Mouse (Mus musculus) urinary bladder, postnatal 14 days (tissue): ENCODE results near the gene Socs7.

Experiments used
- DNase-seq: peaks from one replicate; pipeline ENCODE4 v3.0.0; 2021; ENCODE audit warnings: low spot score

Gene Socs7

DNA sequence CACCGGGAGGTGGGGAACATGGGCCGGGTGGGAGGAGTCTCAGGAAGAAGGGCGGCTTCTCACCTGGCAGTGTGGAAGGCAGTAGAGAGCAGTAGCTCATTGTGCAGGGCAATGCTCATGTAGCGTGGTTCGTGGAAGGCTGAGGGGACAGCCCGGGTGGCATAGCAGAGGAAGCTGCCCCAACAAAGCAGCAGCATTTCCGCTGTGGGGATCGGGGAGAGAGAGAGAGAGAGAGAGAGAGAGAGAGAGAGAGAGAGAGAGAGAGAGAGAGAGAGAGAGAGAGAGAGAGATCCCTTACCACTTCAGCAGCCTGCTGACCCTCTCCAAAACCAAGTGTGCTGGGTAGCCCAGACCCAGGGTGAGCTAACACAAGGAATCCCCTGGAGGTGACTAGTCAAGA lies 19.2 kb upstream of the Socs7 start:
- DNase-seq: no peak

- DNase-seq: peak; percentile 43
Observed at GRCm38 (mm10) chr11:97343619-97344018, 18.7 kb upstream of the Socs7 start.

- DNase-seq: no peak
Observed at GRCm38 (mm10) chr11:97345446-97345845, 16.9 kb upstream of the Socs7 start.

DNA sequence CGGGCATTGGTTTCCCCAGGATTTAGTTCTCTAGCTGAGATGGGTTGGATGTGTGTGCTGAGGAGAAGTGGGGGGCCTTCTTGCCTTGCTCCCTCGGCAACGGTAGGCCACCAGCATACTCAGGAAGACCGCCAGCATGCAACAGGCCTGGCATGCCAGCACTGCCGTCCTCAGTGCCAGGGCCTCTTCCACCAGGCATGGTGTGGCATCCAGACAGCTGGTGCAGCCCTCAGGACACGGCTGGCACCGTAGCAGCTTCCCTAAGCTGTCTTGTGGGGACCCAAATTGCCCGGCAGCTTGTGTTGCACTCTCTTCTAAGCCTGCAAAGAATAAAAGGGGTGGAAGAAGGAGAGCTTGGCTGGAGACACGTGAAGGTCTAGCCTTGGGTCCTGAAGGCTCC lies 16.0 kb upstream of the Socs7 start:
- DNase-seq: no peak

DNA sequence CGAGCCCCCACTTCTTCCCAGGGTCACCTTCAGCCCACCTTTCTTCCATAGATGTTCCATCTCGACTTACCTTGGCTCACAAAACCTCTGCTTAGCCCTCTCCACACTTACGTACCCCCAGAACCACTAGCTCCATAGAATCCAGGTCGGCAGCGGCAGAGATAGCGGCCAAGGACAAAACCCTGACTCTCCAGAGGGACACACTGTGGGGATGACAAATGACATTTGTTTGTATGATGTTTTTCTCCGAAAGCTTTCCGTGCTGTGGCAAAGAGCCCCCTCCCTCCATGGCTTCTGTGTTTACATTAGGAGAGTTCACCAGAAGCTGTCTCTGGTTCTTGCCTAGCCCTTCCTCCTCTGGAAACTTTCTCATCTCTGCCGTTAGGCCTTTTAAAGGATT lies 15.1 kb upstream of the Socs7 start:
- no peak for DNase-seq

DNA sequence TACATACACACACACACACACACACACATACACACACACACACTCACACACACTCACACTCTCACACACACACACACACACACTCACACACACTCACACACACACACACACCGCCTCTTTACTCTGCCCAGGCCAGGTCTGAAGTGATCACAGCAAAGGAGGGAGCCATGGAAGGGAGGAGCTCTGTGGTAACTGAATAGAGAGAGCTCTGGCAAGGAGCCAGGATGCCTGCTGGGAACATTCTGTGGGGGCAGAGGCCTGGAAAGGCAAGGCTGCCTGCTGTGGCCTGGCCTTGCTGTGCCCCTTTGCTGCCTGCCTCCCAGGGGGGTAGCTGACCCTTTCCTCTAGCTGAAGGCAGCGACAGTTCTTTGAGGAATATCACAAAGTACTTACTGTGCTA lies 12.3 kb upstream of the Socs7 start:
- peak; percentile 72 for DNase-seq

- DNase-seq: no peak
Observed at GRCm38 (mm10) chr11:97352027-97352684, 10.2 kb upstream of the Socs7 start, which contains the start of gene Gpr179. Gene Gpr179 (minus strand): TSS chr11:97352077.

DNA sequence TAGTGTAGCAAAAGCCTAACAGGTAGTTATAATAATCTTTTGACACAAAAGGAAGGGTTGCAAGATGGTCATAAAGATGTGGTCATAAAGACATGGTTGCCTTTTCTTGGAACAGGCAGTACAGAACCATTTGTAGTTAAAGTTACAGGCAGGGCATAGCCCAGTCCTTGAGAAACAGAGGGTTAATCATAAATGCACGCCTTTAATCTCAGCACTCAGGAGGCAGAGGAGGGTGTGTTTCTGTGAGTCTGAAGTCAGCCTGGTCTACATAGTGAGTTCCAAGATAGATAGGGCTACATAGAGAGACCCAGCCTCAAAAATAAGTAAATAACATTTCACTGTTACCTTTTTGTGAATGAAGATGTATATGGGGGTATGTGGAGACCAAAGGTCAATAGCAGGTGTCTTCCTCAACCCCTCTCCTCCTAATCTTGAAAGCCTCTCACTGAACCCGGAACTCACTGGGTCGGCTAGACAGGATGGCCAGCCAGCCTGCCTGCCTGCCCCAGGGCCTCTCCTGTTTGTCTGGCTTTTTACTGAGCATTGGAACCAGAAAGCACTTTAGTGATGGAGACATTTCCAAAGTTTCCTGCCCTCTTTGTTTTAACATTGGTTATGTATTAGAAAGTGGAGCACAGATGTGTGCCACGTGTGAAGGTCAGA lies 9.3 kb upstream of the Socs7 start:
- no peak for DNase-seq

- DNase-seq: no peak
Observed at GRCm38 (mm10) chr11:97354646-97355045, 7.7 kb upstream of the Socs7 start.

GRCm38 (mm10) chr11:97355247-97355646 lies 7.1 kb upstream of the Socs7 start:
- DNase-seq: no peak

DNA sequence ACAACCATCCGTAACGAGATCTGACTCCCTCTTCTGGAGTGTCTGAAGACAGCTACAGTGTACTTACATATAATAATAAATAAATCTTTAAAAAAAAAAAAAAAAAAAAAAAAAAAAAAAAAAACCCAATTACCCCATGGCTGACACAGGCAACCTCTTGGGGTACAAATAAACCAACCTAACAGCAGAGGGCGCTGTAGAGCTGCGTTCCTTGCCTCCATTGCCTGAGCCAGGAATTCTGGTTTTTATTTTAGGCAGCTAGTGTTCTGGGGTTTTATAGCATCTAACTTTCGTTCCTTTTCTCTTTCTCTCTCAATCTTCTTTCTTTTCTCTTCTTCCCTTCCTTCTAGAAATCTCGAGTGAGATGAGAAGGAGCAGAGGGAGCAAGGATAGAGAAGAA lies 4.7 kb upstream of the Socs7 start:
- DNase-seq: peak; percentile 82

DNA sequence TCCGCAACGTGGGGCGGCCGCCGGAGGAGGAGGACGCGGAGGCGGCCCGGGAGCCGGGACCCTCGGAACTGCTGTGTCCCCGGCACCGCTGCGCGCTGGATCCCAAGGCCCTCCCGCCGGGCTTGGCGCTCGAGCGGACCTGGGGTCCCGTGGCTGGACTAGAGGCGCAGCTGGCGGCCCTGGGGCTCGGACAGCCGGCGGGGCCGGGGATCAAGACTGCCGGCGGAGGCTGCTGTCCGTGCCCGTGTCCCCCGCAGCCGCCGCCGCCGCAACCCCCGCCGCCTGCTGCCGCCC lies 245 bp downstream of the Socs7 start:
- DNase-seq: peak; percentile 31

DNA sequence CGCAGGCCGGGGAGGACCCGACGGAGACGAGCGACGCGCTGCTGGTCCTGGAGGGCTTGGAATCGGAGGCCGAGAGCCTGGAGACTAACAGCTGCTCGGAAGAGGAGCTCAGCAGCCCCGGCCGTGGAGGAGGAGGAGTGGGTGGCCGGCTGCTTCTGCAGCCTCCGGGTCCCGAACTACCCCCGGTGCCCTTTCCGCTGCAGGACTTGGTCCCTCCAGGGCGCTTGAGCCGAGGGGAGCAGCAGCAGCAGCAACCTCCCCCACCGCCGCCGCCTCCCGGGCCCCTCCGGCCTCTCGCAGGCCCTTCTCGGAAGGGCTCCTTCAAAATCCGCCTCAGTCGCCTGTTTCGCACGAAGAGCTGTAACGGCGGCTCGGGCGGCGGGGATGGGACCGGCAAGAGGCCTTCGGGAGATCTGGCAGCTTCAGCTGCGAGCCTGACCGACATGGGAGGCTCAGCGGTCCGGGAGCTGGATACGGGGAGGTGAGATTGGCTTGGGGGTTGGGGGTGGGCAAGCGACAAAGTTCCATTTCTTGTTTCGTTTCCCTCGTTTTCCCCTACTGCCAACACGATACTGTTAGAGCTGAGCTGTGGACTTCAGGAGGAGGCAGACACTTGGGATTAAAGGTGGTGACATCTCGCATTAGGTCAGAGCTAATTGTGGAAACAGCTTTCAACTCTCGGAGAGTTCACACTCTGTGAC lies 742 bp downstream of the Socs7 start:
- DNase-seq: peak; percentile 45

DNA sequence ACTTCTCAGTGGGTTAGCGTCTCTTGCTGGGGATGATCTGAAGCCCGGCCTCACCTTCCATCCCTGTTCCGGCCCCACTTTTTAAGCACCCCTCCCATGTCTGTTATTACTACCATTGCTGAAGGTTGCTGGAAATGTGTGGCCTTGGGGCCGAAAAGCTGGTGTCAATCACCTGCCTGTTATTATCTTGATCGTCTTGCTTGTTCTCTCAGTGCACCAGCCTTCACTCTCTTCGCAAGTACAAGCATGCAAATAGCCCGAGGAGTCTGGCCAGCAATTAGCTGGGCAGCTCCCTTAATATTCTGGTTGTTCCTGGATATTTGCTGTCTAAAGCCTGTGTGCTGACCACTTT lies 1.3 kb downstream of the Socs7 start:
- DNase-seq: no peak

GRCm38 (mm10) chr11:97365556-97365955 lies 3.2 kb downstream of the Socs7 start:
- no peak for DNase-seq

GRCm38 (mm10) chr11:97368501-97368900 lies 6.2 kb downstream of the Socs7 start:
- no peak for DNase-seq

GRCm38 (mm10) chr11:97370329-97371091 lies 8.2 kb downstream of the Socs7 start:
- no peak for DNase-seq

DNA sequence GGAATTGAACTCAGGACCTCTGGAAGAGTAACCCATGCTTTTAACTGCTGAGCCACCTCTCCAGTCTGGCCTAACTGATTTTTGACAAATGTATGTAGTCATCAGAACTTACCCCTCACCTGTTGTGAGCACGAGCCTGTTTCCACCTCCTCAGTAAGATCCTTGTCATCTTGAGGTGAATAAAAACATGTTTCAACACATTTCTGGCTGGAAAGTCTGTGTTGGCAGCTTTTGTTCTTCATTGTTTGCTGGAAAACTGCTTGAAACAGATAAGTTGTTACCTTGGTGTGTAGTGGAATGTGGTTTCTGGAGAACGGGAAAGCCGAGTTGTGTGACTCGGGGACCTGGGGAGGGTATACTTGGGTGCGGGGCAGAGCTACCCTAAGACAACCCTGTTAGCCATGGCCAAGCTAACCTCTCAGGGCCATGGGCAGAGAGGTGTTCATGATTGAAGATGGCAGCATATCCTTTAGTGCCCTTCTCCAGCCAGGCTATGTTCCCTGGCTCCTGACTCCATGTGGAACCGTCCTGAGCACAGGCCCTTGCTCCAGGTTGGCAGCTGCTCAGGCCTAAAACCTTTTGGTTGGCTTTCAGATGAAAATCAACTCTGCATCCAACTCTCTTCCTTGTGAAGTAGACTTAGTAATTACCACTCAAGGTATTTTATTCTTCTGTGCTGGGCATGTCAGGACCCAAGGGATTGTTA lies 10.0 kb downstream of the Socs7 start:
- no peak for DNase-seq

GRCm38 (mm10) chr11:97373402-97373801 lies 11.1 kb downstream of the Socs7 start:
- no peak for DNase-seq

DNA sequence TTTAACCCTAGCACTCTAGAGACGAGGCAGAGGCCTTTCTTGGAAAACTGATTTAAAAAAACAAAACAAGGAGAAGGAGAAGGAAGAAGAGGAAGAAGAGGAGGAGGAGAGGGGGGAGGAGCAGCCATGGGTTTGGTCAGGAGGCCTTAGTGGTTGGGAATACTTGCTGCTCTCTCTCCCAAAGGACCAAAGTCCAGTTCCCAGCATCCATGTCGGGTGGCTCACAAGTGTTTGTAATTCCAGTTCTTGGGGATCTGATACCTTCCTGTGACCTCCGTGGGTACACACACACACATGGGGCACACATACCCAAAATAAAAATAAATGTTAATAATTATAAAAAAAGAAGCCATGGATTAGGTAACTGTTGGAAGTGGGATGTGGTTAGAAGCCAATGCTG lies 17.7 kb downstream of the Socs7 start:
- DNase-seq: no peak

DNA sequence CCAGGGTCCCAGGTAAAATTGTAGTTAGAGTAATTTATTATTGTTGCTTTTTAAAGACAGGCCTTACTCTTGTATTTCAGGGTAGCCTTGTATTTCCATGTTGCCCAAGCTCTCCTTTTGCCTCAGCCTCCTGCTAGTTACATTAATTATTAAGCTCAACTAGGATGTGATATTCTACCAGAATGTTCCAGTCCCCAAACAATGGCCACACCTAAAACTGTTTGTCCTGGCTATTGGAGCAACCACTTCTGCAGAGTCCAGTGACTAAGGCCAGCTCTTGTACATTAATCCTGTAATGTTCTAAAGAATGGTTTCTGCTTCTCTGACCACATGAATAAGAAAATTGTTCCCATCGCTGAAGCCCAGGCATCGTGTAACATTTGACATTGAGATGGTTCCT lies 20.7 kb downstream of the Socs7 start:
- no peak for DNase-seq

GRCm38 (mm10) chr11:97383764-97384163 lies 21.4 kb downstream of the Socs7 start:
- no peak for DNase-seq
